Mouse (Mus musculus) E14TG2a.4 (cell line): ENCODE data around the gene Rxra.

Experiments
- H3K27me3 ChIP-seq: 2 replicates; pipeline ENCODE4 v1.6.1; 2014; ENCODE audit warnings: low read length, control low read depth; ENCODE audit not compliant: insufficient read depth
- H3K36me3 ChIP-seq: 2 replicates; pipeline ENCODE4 v1.6.1; 2014; ENCODE audit warnings: low read length, control low read depth; ENCODE audit not compliant: insufficient read depth
- H3K4me1 ChIP-seq: replicated peaks from 2 replicates; pipeline ENCODE4 v1.6.1; 2014; ENCODE audit warnings: low read depth, low read length, control low read depth
- H3K4me3 ChIP-seq: replicated peaks from 2 replicates; pipeline ENCODE4 v1.5.1; 2014; ENCODE audit warnings: mild to moderate bottlenecking, low read length
- H3K9me3 ChIP-seq: 2 replicates; pipeline ENCODE4 v1.6.1; 2014; ENCODE audit warnings: low read length, control low read depth
- CTCF ChIP-seq: conservative IDR thresholded peaks from 2 replicates; pipeline ENCODE4 v1.5.1; 2014; ENCODE audit warnings: low read length
- NANOG ChIP-seq: IDR thresholded peaks from 2 replicates; pipeline ENCODE4 v1.6.1; 2014; ENCODE audit warnings: borderline replicate concordance, low read length, mixed read lengths
- POU5F1 ChIP-seq: IDR thresholded peaks from 2 replicates; pipeline ENCODE4 v1.6.1; 2014; ENCODE audit warnings: low read length, borderline replicate concordance

Rxra gene

GRCm38 (mm10) chr2:27762920-27763780, 86.9 kb downstream of the Rxra start:
- Histone ChIP-seq H3K36me3 (peaks cover 11% of the 10 kb centered on the region; the same call in 1 of the 2 replicates), H3K9me3 (no peaks in the 10 kb centered on the region), H3K4me1 (peaks cover 40% of the 10 kb centered on the region), H3K4me3 (no peak overlapping the region), H3K27me3 (no peaks in the 10 kb centered on the region)
- TF ChIP-seq NANOG (no peak), POU5F1 (no peak), CTCF (no peak)

- no peaks in the 10 kb centered on the region for H3K27me3 ChIP-seq
- peaks cover 28% of the 10 kb centered on the region for H3K4me1 ChIP-seq
- no peak overlapping the region for H3K4me3 ChIP-seq
- H3K9me3 ChIP-seq = no peaks in the 10 kb centered on the region
- TF ChIP-seq POU5F1 = no peak
- no peak for TF ChIP-seq CTCF
- no peak for TF ChIP-seq NANOG
- peaks cover 10% of the 10 kb centered on the region; the same call in 1 of the 2 replicates for H3K36me3 ChIP-seq
These were observed 88.2 kb downstream of the Rxra start for GRCm38 (mm10) chr2:27764256-27764936.

- Histone ChIP-seq H3K4me1 (peaks cover 29% of the 10 kb centered on the region), H3K9me3 (no peaks in the 10 kb centered on the region), H3K27me3 (no peaks in the 10 kb centered on the region), H3K36me3 (peaks cover 5% of the 10 kb centered on the region; the same call in 1 of the 2 replicates), H3K4me3 (no peak overlapping the region)
- TF ChIP-seq NANOG = no peak
- TF ChIP-seq CTCF = peak; percentile 46
- TF ChIP-seq POU5F1 = no peak
These were observed 88.7 kb downstream of the Rxra start for GRCm38 (mm10) chr2:27764937-27765319.

- no peaks in the 10 kb centered on the region for H3K36me3 ChIP-seq
- no peak for TF ChIP-seq NANOG
- no peak for TF ChIP-seq POU5F1
- no peaks in the 10 kb centered on the region for H3K9me3 ChIP-seq
- peaks cover 19% of the 10 kb centered on the region for H3K4me1 ChIP-seq
- no peak overlapping the region for H3K4me3 ChIP-seq
- no peaks in the 10 kb centered on the region for H3K27me3 ChIP-seq
These were observed 91.5 kb downstream of the Rxra start for GRCm38 (mm10) chr2:27767773-27768172.

- Histone ChIP-seq H3K27me3 (peaks cover 13% of the 10 kb centered on the region; the same call in 1 of the 2 replicates), H3K9me3 (no peaks in the 10 kb centered on the region), H3K36me3 (no peaks in the 10 kb centered on the region), H3K4me3 (no peak overlapping the region), H3K4me1 (peaks cover 15% of the 10 kb centered on the region)
- TF ChIP-seq POU5F1 = no peak
- TF ChIP-seq NANOG = no peak
These were observed 93.5 kb downstream of the Rxra start for GRCm38 (mm10) chr2:27769701-27770100.

GRCm38 (mm10) chr2:27770205-27770604, 94.0 kb downstream of the Rxra start:
- Histone ChIP-seq H3K27me3 (peaks cover 17% of the 10 kb centered on the region; the same call in 1 of the 2 replicates), H3K4me1 (peaks cover 16% of the 10 kb centered on the region; the same call in 1 of the 2 replicates), H3K36me3 (no peaks in the 10 kb centered on the region), H3K4me3 (no peak overlapping the region), H3K9me3 (no peaks in the 10 kb centered on the region)
- TF ChIP-seq CTCF (peak; percentile 51), NANOG (no peak), POU5F1 (no peak)

GRCm38 (mm10) chr2:27771936-27772335, 95.7 kb downstream of the Rxra start:
- Histone ChIP-seq H3K4me3 (no peak overlapping the region), H3K36me3 (no peaks in the 10 kb centered on the region), H3K4me1 (peaks cover 16% of the 10 kb centered on the region; the same call in 1 of the 2 replicates), H3K9me3 (no peaks in the 10 kb centered on the region), H3K27me3 (peaks cover 17% of the 10 kb centered on the region; the same call in 1 of the 2 replicates)
- no peak for TF ChIP-seq POU5F1
- peak; percentile 89 for TF ChIP-seq CTCF

- TF ChIP-seq POU5F1 = no peak
- TF ChIP-seq NANOG = no peak
- TF ChIP-seq CTCF = no peak
- Histone ChIP-seq H3K9me3 (no peaks in the 10 kb centered on the region), H3K36me3 (no peaks in the 10 kb centered on the region), H3K27me3 (peaks cover 17% of the 10 kb centered on the region; the same call in 1 of the 2 replicates), H3K4me3 (no peak overlapping the region), H3K4me1 (peaks cover 16% of the 10 kb centered on the region; the same call in 1 of the 2 replicates)
These were observed 96.7 kb downstream of the Rxra start for GRCm38 (mm10) chr2:27772841-27773388.
